Mouse (Mus musculus) hindbrain, embryonic 14.5 days (tissue): ENCODE results near the gene Fhl5. TPM values are rescaled to one million over a fixed set of nuclear protein-coding genes. Genes with fewer than 3 reads are reported as not detected.
"Not testable (repeated sequence)": the region's sequence is repeated elsewhere in the genome, so short reads cannot be mapped to it uniquely, and the experiment has no call there.

Experiments used
- ATAC-seq: fragments of 200-750 bp; cut with Nextera tagmentation; 2 replicates; pipeline ENCODE4 v1.8.0; 2017; ENCODE audit warnings: moderate number of reproducible peaks, mild to moderate bottlenecking, moderate TSS enrichment, moderate library complexity; ENCODE audit not compliant: low FRiP score
- DNase-seq: peaks from one replicate; pipeline ENCODE4 v3.0.0-alpha.2; 2015; ENCODE audit warnings: low spot score
- H3K27ac ChIP-seq: fragments of 300-500 bp; sonication (generic); 2 replicates; pipeline ENCODE4 v1.5.1; 2014; ENCODE audit warnings: mild to moderate bottlenecking, moderate library complexity
- H3K27me3 ChIP-seq: fragments of 300-500 bp; sonication (generic); 2 replicates; pipeline ENCODE4 v1.6.1; 2014; ENCODE audit warnings: mild to moderate bottlenecking, low read length, mixed read lengths; ENCODE audit not compliant: control insufficient read depth, insufficient read depth
- H3K36me3 ChIP-seq: fragments of 300-500 bp; sonication (generic); replicated peaks from 2 replicates; pipeline ENCODE4 v1.6.1; 2014; ENCODE audit not compliant: control insufficient read depth, insufficient read depth
- H3K4me1 ChIP-seq: fragments of 300-500 bp; sonication (generic); replicated peaks from 2 replicates; pipeline ENCODE4 v1.6.1; 2014; ENCODE audit warnings: antibody characterized with exemption, low read length, mixed read lengths; ENCODE audit not compliant: control insufficient read depth, insufficient read depth
- H3K4me2 ChIP-seq: fragments of 300-500 bp; sonication (generic); replicated peaks from 2 replicates; pipeline ENCODE4 v1.6.1; 2014; ENCODE audit warnings: mild to moderate bottlenecking, moderate library complexity
- H3K4me3 ChIP-seq: fragments of 300-500 bp; sonication (generic); replicated peaks from 2 replicates; pipeline ENCODE4 v1.5.1; 2014; ENCODE audit warnings: mild to moderate bottlenecking, low read length
- H3K9ac ChIP-seq: fragments of 300-500 bp; sonication (generic); 2 replicates; pipeline ENCODE4 v1.6.1; 2014
- H3K9me3 ChIP-seq: fragments of 300-500 bp; sonication (generic); 2 replicates; pipeline ENCODE4 v1.6.1; 2016; ENCODE audit warnings: low read length; ENCODE audit not compliant: control insufficient read depth
- WGBS: fragments of 180-500 bp; shearing (Covaris S2); extraction: QIAGEN DNeasy Blood & Tissue Kit; methylation state at CpG from one replicate; pipeline ENCODE4 v1.1.7; 2014; 5-methylcytosine and 5-hydroxymethylcytosine counted together
- polyA plus RNA-seq: library from polyadenylated mRNA; unstranded; fragments of >200 nt; fragmentation: Nextera tagmentation; extraction: Ambion mirVana; gene quantifications from 2 replicates; pipeline ENCODE4 v1.2.1, GENCODE M21; 2014

The Fhl5 gene
- polyA plus RNA-seq, 1 experiment from 2014 or later = 0.24 TPM

GRCm38 (mm10) chr4:25233767-25234166 is 8.9 kb downstream of the Fhl5 start:
- not testable (repeated sequence) for H3K9ac ChIP-seq, H3K9me3 ChIP-seq

DNA sequence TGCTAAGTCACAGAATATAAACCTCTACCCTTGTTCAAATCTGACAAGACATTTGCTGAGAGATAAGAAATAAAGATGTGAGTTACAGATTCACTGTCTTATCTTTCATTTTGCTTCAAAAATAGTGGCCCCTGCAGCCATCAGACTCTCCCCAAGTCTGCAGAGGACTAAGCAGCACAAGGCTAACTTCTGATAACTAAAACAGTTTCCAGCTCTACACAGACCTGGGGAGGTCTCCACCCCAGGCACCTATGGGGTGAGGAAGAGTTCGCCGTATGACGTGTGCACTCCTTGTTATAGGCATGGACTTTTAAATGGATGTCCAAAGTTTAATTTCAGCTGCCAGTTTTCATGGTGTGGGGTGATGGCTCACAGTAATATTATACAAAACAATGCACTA is 10.1 kb downstream of the Fhl5 start:
- Histone ChIP-seq H3K9ac (no peak overlapping the region), H3K27me3 (no peaks in the 10 kb centered on the region), H3K4me1 (no peaks in the 10 kb centered on the region), H3K36me3 (no peaks in the 10 kb centered on the region), H3K9me3 (no peaks in the 10 kb centered on the region), H3K4me2 (no peak overlapping the region), H3K4me3 (no peak overlapping the region), H3K27ac (no peak overlapping the region)
- ATAC-seq (no peak), DNase-seq (no peak)
- 94% methylated on average over 3 of the region's 3 CpGs for WGBS

More at GRCm38 (mm10) chr4:25233767-25234166, 8.9 kb downstream of the Fhl5 start:
- not testable (repeated sequence) for ATAC-seq, DNase-seq, H3K4me1 ChIP-seq, H3K4me3 ChIP-seq, H3K27ac ChIP-seq, H3K27me3 ChIP-seq, H3K36me3 ChIP-seq, H3K4me2 ChIP-seq
- whole genome bisulfite sequencing = 87% methylated on average over 1 of the region's 1 CpGs

- 4% methylated on average over 1 of the region's 1 CpGs for WGBS
- H3K4me2 ChIP-seq = no peak overlapping the region
- H3K9me3 ChIP-seq = no peaks in the 10 kb centered on the region
- DNase-seq = no peak
- no peaks in the 10 kb centered on the region for H3K4me1 ChIP-seq
- no peak for ATAC-seq
- no peaks in the 10 kb centered on the region for H3K27me3 ChIP-seq
- H3K27ac ChIP-seq = no peak overlapping the region
- H3K9ac ChIP-seq = no peak overlapping the region
- no peaks in the 10 kb centered on the region for H3K36me3 ChIP-seq
- no peak overlapping the region for H3K4me3 ChIP-seq
Observed at GRCm38 (mm10) chr4:25227527-25227926, 15.1 kb downstream of the Fhl5 start.

- no peaks in the 10 kb centered on the region for H3K36me3 ChIP-seq
- H3K9ac ChIP-seq = no peak overlapping the region
- ATAC-seq = no peak
- no peaks in the 10 kb centered on the region for H3K9me3 ChIP-seq
- H3K27ac ChIP-seq = no peak overlapping the region
- H3K4me1 ChIP-seq = no peaks in the 10 kb centered on the region
- no peak for DNase-seq
- no peaks in the 10 kb centered on the region for H3K27me3 ChIP-seq
- H3K4me2 ChIP-seq = no peak overlapping the region
- H3K4me3 ChIP-seq = no peak overlapping the region
Observed at GRCm38 (mm10) chr4:25221927-25222326, 20.7 kb downstream of the Fhl5 start.

DNA sequence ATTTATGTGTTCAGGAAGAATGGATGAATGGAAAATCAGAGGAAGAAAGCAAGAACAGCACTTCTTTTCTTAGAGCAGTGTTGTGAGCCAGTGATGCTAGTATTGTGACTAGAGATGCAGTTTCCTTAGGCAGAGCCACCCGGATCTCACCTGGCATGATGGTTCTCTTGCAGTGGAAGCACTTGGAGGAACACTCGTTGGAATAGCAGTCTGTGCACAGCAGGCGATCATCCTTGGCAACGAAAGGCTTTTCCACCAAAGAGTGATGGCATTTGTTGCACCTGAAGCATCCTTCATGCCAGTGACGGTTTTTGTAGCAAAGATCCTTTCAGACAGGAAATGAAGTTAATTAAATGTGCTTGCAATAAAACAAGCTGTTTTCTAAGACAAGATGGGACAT is 29.2 kb downstream of the Fhl5 start:
- Histone ChIP-seq H3K27ac (no peak overlapping the region), H3K4me3 (no peak overlapping the region), H3K4me1 (no peaks in the 10 kb centered on the region), H3K9me3 (no peaks in the 10 kb centered on the region), H3K27me3 (no peaks in the 10 kb centered on the region), H3K9ac (no peak overlapping the region), H3K4me2 (no peak overlapping the region), H3K36me3 (no peaks in the 10 kb centered on the region)
- DNase-seq = no peak
- ATAC-seq = no peak
- 58% methylated on average over 5 of the region's 5 CpGs for WGBS

- H3K9ac ChIP-seq = no peak overlapping the region
- no peak overlapping the region for H3K27ac ChIP-seq
- H3K9me3 ChIP-seq = no peaks in the 10 kb centered on the region
- DNase-seq (no peak), ATAC-seq (no peak)
- H3K36me3 ChIP-seq = no peaks in the 10 kb centered on the region
- no peak overlapping the region for H3K4me3 ChIP-seq
- 76% methylated on average over 4 of the region's 4 CpGs for WGBS
- no peaks in the 10 kb centered on the region for H3K4me1 ChIP-seq
- H3K27me3 ChIP-seq = no peaks in the 10 kb centered on the region
- no peak overlapping the region for H3K4me2 ChIP-seq
Observed at GRCm38 (mm10) chr4:25206166-25206565, 36.5 kb downstream of the Fhl5 start.

DNA sequence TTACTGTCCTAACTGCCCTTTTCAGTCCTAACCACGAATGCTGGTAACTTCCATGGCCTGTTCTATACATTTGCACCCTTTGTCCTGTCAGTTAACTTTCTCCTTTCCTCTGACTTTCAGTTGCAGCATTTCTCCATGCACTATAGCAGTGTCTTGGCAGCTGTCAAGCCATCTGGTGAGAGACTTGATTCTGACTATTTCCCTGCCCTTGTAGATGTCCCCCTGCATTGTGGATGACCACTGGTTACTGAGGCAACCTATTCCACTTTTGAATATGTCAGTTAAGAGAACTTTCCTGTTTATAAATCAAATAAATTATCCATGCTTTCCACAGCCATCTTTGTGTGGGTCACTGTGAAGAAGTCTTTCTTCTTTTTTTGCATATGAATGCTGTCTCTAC is 45.4 kb downstream of the Fhl5 start:
- Histone ChIP-seq H3K27me3 (no peaks in the 10 kb centered on the region), H3K4me3 (no peak overlapping the region), H3K36me3 (no peaks in the 10 kb centered on the region), H3K9ac (no peak overlapping the region), H3K4me1 (no peaks in the 10 kb centered on the region), H3K4me2 (no peak overlapping the region), H3K27ac (no peak overlapping the region), H3K9me3 (no peaks in the 10 kb centered on the region)
- WGBS = 31% methylated on average over 1 of the region's 1 CpGs
- ATAC-seq = no peak
- DNase-seq = no peak

DNA sequence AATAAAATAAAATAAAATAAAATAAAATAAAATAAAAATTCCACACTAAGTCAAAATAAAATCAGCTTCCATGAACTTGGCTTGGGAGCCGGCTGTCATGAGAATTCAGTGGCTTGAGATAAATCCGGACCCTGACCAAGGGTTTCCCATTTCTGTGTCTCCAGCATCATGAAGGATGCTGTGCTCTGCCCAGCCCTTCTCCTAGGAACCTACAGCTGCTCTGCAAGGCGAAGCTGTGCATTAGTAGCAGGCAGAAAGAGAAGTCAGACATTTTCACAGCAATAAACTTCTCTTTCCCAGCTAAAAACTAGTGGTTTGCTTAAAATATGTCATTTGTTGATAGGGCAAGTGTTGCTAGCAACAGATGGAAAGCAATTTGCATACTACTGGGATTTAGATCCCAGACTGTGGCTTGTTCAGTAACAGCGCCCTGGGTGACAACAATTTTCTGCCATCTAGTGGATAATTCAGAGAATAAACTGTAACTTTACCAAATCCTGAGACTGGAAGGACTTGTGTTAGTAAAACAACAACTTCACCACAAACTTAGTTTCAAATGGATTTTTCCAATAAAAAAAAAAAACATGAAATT is 63.0 kb downstream of the Fhl5 start:
- DNase-seq (peak; percentile 55), ATAC-seq (no peak)
- Histone ChIP-seq H3K36me3 (no peaks in the 10 kb centered on the region), H3K9ac (no peak overlapping the region), H3K27me3 (no peaks in the 10 kb centered on the region), H3K4me3 (no peak overlapping the region), H3K4me1 (no peaks in the 10 kb centered on the region), H3K9me3 (no peaks in the 10 kb centered on the region), H3K27ac (no peak overlapping the region), H3K4me2 (no peak overlapping the region)
- 71% methylated on average over 4 of the region's 4 CpGs for WGBS
